Mouse (Mus musculus): Measurements from ENCODE around the gene Spc25. TPM values are rescaled to one million over a fixed set of nuclear protein-coding genes. Genes with fewer than 3 reads are reported as not detected.

Spc25 gene
- 1 to 10 TPM in 1 of 2 experiments, under 1 TPM in 1; 0.82 to 1.4 TPM for total RNA-seq (2023)

GRCm38 (mm10) chr2:69205791-69206351 lies at the start of gene Spc25:
Gene Spc25 (minus strand): TSS chr2:69206194.

GRCm38 (mm10) chr2:69210773-69211172 lies 4.8 kb upstream of the Spc25 start, which contains the start of gene G6pc2:
Gene G6pc2 (plus strand): TSS chr2:69211073.

Other genes with a start within 250 kb of the Spc25 start
- gene Nostrin, start 70.4 kb downstream of the Spc25 start, total RNA-seq (2023): 1 to 10 TPM; 8.0 to 8.5 TPM
- not detected for gene G6pc2, start 4.9 kb upstream of the Spc25 start, total RNA-seq (2023)
- gene Abcb11, start 136.4 kb upstream of the Spc25 start, total RNA-seq (2023): not detected
- gene Dhrs9, start 174.3 kb upstream of the Spc25 start, total RNA-seq (2023): under 1 TPM; 0.21 to 0.24 TPM